Mouse (Mus musculus) megakaryocyte, embryonic 14.5 days (primary cell): Measurements from ENCODE around the gene Kcnn4.

Experiments used
- FLI1 ChIP-seq: IDR thresholded peaks from 2 replicates; pipeline ENCODE4 v1.6.1; 2012; ENCODE audit warnings: low read length, inconsistent platforms, mixed read lengths
- GATA1 ChIP-seq: IDR thresholded peaks from 3 replicates; pipeline ENCODE4 v1.6.1; 2012; ENCODE audit warnings: mixed read lengths, low read length, inconsistent platforms, borderline replicate concordance

- TF ChIP-seq GATA1, result no peak
- TF ChIP-seq FLI1, result no peak
These were observed 31.8 kb upstream of the Kcnn4 start for GRCm38 (mm10) chr7:24338241-24338640.
